Mouse (Mus musculus) megakaryocyte, adult 5-6 weeks (primary cell): ENCODE measurements at regions not wholly inside any gene's neighbourhood (a gene's known extent, or its start where the extent isn't known, plus 50 kb on each side); places are given as distances from the start of the nearest gene placed in this dataset.

Source experiments
- ATAC-seq: 2 replicates; pipeline ENCODE4 v1.8.0; 2016; ENCODE audit warnings: mild to moderate bottlenecking, inconsistent platforms; ENCODE audit not compliant: poor library complexity, severe bottlenecking

DNA sequence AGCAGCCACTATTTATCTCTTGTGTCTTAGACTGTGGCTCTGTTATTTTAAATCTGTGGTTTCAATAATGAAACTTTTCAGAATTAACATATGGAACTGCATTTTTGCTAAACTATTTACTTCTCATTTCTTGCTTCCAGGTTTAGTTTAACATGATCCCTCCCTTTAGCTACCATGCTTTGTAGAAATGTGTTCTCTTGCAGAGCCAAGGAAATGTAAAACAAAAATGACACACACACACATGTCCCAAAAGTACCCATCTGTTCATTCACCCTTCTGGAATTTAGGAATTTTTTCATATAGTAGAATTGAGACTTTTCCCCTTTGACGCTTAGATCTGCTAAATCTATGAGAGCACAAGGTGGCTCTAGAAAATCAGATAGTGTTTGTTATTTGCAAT is 734.0 kb downstream of the Inhba start:
- no peak for ATAC-seq

DNA sequence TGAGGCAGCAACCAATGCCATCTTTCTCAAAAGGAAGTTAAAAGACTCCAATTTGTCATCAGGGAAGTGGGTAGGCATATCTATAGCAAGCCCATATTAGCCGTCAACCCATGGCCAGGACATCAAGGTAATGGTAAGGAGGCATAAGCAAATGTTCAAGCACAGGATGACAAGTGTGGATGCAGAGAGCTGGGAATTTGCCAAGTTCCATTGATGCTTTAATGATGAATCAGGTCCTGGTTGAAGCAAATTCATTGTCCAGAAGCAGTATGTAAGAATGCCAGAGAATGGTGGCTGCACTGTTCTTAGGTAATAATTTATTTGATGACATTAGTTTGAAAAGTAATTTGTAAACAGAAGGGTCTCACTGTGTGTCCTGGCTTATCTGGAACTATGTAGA is 734.8 kb downstream of the Inhba start:
- no peak for ATAC-seq

DNA sequence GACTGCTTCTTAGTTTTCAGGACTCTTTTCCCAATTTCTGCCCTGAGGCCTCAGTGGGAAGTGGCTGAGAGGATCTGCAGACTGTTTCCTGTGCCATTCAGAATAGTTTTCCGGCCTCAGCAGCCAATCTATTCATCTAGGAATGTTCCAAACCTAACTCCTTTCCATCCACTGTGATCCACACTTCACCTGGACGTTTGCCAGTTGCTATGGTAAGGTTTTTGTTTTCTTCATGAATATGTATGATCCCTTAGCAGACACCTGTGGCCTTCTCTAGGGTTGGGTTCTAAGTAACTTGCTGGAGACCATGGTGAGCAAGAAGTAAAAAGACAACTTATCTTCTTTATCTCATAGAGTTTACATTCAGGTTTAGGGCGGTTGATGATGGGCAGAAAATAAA is 744.6 kb downstream of the Inhba start:
- ATAC-seq: no peak

DNA sequence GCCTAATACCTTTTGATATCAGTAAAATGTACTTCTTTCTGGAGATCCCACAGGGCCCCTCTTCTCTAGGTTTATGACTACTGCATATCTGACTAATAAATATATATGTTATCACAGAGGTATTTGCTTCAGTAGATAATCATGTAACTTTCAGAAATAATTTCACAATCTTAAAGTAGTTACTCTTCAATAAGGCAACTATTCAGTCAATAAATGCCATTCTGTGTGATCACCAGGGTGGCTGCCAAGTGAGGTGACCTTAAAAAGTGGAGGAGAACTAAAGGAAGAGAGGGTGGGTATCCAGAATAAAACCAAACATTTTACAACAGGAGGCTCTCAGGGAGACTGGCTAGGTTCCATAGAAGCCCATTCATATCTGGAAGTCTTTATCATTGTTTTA is 748.4 kb downstream of the Inhba start:
- ATAC-seq: no peak

DNA sequence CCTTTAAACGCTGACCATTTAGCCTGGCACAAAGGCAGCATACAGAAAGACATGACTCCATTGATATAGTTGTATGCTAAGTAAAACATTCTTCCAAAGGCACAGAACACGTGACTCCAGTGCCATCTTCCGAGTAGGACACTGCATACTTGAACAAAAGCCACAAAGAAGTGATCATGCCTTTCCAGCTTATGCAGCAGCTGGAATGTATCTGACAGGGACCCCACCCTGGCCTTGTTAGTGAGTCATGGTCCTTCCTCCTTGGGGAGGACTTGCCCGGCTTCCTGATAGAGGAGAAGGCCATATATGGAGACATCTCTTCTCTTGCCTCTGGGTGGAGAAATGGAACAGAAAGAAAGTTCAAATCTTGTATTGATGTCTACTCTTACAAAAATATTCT is 749.8 kb downstream of the Inhba start:
- ATAC-seq: peak; percentile 57

DNA sequence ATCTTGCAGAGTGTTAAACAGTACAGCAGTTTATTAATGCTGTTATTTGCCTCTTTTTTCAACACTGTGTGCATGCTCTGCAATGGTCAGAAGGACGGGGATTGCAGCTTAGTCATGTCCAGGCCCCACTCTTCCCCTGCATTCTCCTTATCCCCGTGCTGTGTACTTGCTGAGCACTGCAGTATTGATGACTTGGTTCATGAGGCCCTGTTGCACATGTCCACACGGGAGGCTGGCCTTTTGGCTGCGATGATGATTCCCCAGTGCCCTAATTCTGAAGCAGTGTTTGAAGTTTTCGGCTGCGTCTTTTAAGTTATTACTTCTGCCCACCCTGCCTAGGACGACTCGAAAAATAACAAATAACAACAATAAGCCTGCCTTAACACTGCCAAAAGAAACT is 750.7 kb downstream of the Inhba start:
- no peak for ATAC-seq

DNA sequence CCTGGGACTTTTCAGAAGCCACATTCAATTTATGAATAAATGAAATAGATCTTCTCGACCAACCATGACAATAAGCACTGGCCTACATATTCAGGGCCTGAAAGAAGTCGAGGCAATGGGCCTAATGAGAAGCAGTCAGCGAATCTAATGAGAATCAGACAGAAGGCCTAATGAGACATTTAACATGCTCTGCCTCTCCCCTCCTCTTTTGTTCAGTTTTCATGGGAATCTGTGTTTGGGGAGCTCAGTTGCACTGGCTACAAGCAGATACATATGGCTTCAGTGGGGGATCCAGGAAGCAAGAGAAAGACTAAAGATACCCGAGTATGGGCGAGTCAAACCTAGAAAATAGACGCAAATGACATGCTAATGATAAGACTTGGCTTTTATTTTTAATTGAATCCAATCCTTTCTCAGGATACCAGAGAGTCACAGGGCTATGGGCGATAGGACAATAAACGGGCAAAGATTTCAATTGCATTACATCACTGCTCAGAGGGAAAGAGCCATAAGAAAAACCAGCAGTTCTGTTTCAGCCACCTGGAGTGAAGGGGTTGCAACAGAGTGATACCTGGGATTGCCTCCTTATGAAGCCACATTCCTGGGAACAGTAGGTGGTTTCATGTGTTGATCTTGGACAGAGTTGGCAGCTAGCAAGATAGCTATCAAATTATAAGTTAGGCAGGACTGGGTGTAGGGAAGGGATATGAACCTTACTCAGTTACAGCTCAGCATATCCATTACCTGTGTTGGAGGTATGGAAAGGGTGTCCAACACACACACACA is 751.3 kb downstream of the Inhba start:
- no peak for ATAC-seq

DNA sequence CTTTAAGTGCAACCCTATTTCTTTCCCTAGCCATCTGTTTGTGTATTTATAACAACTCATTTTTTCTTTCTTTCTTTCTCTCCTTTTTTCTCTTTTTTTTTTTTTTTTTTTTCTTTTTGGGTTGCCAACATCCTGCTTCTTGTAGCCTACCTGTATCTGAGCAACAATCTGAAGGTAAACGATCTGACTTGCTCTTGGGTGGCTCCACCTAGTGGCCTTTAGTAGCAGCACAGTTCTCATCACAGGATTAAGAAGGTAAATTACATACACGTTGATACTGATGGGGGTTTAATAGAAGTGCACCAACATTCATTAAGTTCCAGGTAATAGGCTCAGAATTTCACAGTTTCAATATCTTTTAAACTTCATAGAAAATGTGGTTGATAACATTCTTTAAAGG is 752.1 kb downstream of the Inhba start:
- ATAC-seq: peak; percentile 86

DNA sequence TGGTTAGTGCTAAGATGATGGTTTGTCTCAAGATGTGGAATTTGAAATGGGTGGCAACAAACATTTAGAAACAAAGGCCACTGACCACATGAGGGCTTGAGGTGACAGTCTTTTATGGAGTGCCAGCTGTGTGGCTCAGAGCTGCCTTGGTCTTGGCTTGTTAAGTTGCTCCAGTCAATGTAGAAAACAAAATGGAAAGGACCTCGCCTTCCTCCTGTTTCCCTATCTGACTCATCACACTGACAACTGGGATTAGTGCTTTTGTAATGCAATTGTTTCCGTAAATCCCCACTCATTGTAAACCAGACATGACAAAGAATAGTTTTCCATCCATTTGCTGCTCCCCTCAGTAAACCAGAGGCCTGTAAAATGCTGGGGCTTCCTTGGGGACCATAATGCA is 757.8 kb downstream of the Inhba start:
- ATAC-seq: no peak

DNA sequence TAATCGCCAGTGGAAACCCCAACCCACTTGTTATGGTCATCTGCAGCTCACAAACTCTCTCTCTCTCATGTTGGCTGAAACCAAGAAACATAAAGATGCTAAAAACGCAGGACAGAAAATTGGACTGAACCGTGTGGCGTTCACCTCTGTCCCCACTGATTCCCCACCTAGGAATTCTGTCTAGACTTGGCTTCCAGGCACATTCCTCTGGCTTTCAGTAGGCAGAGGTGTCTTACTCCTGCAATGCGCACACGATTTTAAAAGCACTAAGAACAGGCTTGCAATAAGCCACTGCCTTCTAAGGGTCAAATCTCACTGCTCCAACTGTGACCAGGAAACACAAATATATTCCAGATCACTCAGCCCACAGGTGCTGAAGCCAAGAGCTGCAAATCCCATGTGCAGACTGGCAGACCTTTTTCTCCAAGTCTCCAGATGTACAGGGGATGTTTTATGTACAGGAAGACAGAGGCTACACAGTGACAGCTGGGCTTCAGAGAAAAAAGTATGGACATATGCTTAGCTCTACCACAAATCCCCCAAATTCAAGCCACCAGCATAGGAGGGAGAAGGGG is 758.3 kb downstream of the Inhba start:
- no peak for ATAC-seq

DNA sequence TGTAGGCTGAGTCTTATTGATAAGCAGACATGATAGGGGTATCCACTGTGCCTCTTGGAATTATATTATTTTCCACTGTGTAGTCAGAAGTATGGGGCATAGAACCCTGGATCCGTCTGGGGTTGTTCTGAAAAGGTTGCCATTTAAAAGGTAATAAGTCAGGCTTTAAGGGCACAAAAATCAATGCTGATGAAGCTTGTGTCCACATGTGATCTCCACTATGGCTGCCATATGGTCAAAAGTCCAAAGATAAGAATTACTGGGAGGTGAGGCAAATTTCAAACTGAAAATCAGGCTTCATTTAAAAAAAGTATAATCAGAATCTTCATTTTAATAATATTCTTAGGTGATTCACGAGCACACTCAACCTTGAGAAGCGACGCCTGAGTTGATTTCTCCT is 760.2 kb downstream of the Inhba start:
- no peak for ATAC-seq

DNA sequence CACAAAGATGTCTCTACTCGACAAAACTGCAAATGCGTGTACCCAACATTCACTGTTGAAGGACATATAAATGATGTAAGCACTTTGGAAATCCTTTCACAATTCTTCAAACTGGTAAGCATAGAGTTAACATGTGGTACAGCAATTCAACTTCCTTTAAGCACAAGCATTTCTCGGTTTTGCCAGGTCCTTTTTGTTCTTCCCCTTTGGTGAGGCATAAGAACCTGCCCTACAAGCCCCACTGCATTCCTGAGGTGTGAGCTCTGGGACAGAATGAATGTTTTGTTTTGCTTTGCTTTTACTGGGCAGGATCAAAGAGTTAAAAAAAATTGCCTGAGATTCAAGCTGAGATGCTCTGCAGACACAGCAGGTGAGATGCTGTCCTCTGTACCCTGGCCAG is 793.9 kb downstream of the Inhba start:
- peak; percentile 64 for ATAC-seq
